Mouse (Mus musculus) central nervous system, embryonic 14 days (tissue): ENCODE results near the gene Stap2. TPM values are rescaled to one million over a fixed set of nuclear protein-coding genes. Genes with fewer than 3 reads are reported as not detected.

Experiments
- polyA plus RNA-seq: library from polyadenylated mRNA; depleted of rRNA; stranded (reverse); fragments of >200 nt; gene quantifications from 2 replicates; pipeline ENCODE4 v1.2.3, GENCODE M21; 2012; rRNA removed

Gene Stap2
- polyA plus RNA-seq, result 6.4 and 7.7 TPM in 2 replicates

GRCm38 (mm10) chr17:56005415-56006061, at the start of gene Stap2, which contains the start of gene Mpnd:
TSS of gene Stap2 (minus strand) at chr17:56005584.
TSS of gene Mpnd (plus strand) at chr17:56005711.

GRCm38 (mm10) chr17:56040030-56040856, 34.9 kb upstream of the Stap2 start, which contains the start of gene Chaf1a:
TSS of gene Chaf1a (plus strand) at chr17:56040439.

GRCm38 (mm10) chr17:56036176-56036900, 31.0 kb upstream of the Stap2 start, which contains the start of gene Sh3gl1:
TSS of gene Sh3gl1 (minus strand) at chr17:56036635.

GRCm38 (mm10) chr17:55986030-55986961, 19.1 kb downstream of the Stap2 start, which contains the start of gene Fsd1:
TSS of gene Fsd1 (plus strand) at chr17:55986509.

GRCm38 (mm10) chr17:55969966-55970891, 35.2 kb downstream of the Stap2 start, which contains the start of gene Shd:
TSS of gene Shd (plus strand) at chr17:55970467.

GRCm38 (mm10) chr17:55958918-55959728, 46.3 kb downstream of the Stap2 start, which contains the start of gene Yju2:
TSS of gene Yju2 (plus strand) at chr17:55959099.

GRCm38 (mm10) chr17:55952447-55953027, 52.8 kb downstream of the Stap2 start, which contains the start of gene Ebi3:
TSS of gene Ebi3 (plus strand) at chr17:55952640.

GRCm38 (mm10) chr17:55949400-55949799, 56.0 kb downstream of the Stap2 start, which contains the start of gene Zfp119b:
TSS of gene Zfp119b (minus strand) at chr17:55949500.

Other genes starting within 250 kb of the Stap2 start
- gene Zfp119a, start 126.7 kb downstream of the Stap2 start, polyA plus RNA-seq, result 4.7 and 5.3 TPM in 2 replicates
- gene Zfp959, start 113.5 kb downstream of the Stap2 start, polyA plus RNA-seq, result 8.4 and 9.3 TPM in 2 replicates
- gene Zfp119b, start 56.1 kb downstream of the Stap2 start, polyA plus RNA-seq, result 3.6 and 3.7 TPM in 2 replicates
- gene Ebi3, start 52.9 kb downstream of the Stap2 start, polyA plus RNA-seq, result 4.5 TPM in 2 replicates
- gene Yju2, start 46.5 kb downstream of the Stap2 start, polyA plus RNA-seq, result 16.5 and 19.7 TPM in 2 replicates
- gene Shd, start 35.1 kb downstream of the Stap2 start, polyA plus RNA-seq, result 194 and 215 TPM in 2 replicates
- gene Fsd1, start 19.1 kb downstream of the Stap2 start, polyA plus RNA-seq, result 118 and 121 TPM in 2 replicates
- gene Mpnd, start 127 bp upstream of the Stap2 start, polyA plus RNA-seq, result 210 and 233 TPM in 2 replicates
- 97.4 and 102 TPM in 2 replicates for gene Sh3gl1, start 31.1 kb upstream of the Stap2 start, polyA plus RNA-seq
- 13.1 and 15.1 TPM in 2 replicates for gene Chaf1a, start 34.9 kb upstream of the Stap2 start, polyA plus RNA-seq
- gene Ubxn6, start 69.4 kb upstream of the Stap2 start, polyA plus RNA-seq, result 92.1 and 99.5 TPM in 2 replicates
- 142 and 163 TPM in 2 replicates for gene Hdgfl2, start 74.0 kb upstream of the Stap2 start, polyA plus RNA-seq
- gene Plin4, start 104.2 kb upstream of the Stap2 start, polyA plus RNA-seq, result 0.09 and 0.10 TPM in 2 replicates
- gene Plin5, start 112.0 kb upstream of the Stap2 start, polyA plus RNA-seq, result 0.32 and 0.51 TPM in 2 replicates
- gene Lrg1, start 116.4 kb upstream of the Stap2 start, polyA plus RNA-seq, result 0.05 and 0.20 TPM in 2 replicates
- 28.0 and 28.1 TPM in 2 replicates for gene Sema6b, start 134.8 kb upstream of the Stap2 start, polyA plus RNA-seq
- gene Tnfaip8l1, start 156.9 kb upstream of the Stap2 start, polyA plus RNA-seq, result 7.1 and 8.0 TPM in 2 replicates
- 46.5 and 54.4 TPM in 2 replicates for gene Mydgf, start 178.3 kb upstream of the Stap2 start, polyA plus RNA-seq
- 49.6 and 51.1 TPM in 2 replicates for gene Dpp9, start 213.3 kb upstream of the Stap2 start, polyA plus RNA-seq